Comparison of ENCODE assay signal across 11 mouse cellular contexts in the genomic region with DNA sequence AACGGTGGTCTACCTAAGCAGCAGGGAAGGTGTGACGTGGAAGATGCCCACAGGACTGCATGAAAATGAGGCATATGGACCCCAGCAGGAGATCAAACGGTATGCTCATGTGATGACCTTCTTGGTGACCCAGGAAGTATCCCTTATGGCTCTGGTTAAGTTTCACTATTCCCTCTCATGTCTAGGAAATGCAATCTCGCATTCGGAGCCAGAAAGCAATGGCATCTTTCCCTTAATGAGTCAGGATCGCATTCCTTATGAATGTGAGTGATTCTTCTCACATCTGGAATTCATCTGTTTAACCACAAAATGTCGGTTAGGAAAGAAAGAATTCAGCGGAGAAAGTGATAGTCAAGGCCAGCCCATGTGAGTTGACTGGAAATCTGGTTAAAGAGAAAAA.
DNase-seq lines count a peak whose midpoint lies in the region; ATAC-seq lines count a peak whose summit lies in the region.
"Had no signal": no experiment of that assay in that cellular context is flagged by ENCODE, and none has a peak within 500 bp of the region (broad histone marks: within the 10 kb centered on the region; RNA-seq: fewer than 3 reads in every experiment).

No protein-coding gene starts in this region.

- no peaks in the 10 kb centered on the region for H3K9me3 ChIP-seq in heart, embryonic 12.5 days (replicated peaks)
- H3K9me3 ChIP-seq in limb, embryonic 11.5 days (ENCODE audit: control insufficient read depth, low read length): no peaks in the 10 kb centered on the region

- no peaks in the 10 kb centered on the region for H3K36me3 ChIP-seq in heart, embryonic 12.5 days
- no peaks in the 10 kb centered on the region for H3K36me3 ChIP-seq in limb, embryonic 11.5 days (ENCODE audit: control insufficient read depth, insufficient read depth, low read length)

- no peak overlapping the region for H3K4me3 ChIP-seq in heart, embryonic 12.5 days
- H3K4me3 ChIP-seq in limb, embryonic 11.5 days (ENCODE audit: low read depth, low read length): no peak overlapping the region
- H3K4me3 ChIP-seq: megakaryocyte, embryonic 14.5 days had no signal

- intact Hi-C loops in left cerebral cortex, postnatal 36 days (cut with DNase I): no loop called here

- no peak overlapping the region for H3K27ac ChIP-seq in heart, embryonic 12.5 days (ENCODE audit: poor library complexity, severe bottlenecking)
- H3K27ac ChIP-seq in limb, embryonic 11.5 days (replicated peaks; ENCODE audit: low read depth, low read length): 0 out of 2 replicates have a peak overlapping the region, but pooled peaks have one; percentile 2

- DNase-seq in heart, adult 18-20 months: peak; percentile 10 to 13
- DNase-seq in NIH3T3 (ENCODE audit: low read depth): peak; percentile 97
- DNase-seq in fibroblast of lung, adult 2 months (ENCODE audit: low read depth): peak; percentile 94
- no peak for DNase-seq in limb, embryonic 11.5 days (ENCODE audit: low spot score)
- DNase-seq in left cerebral cortex, postnatal 36 days (ENCODE audit: low spot score in 2 of 2): no peak
- no peak for DNase-seq in layer of hippocampus, adult 11-12 months (ENCODE audit: low spot score)
- DNase-seq in MN1 (ENCODE audit: low spot score): no peak
- DNase-seq: adrenal gland, postnatal 10 days; kidney, postnatal 36 days had no signal

- H3K9ac ChIP-seq in heart, embryonic 12.5 days: no peak overlapping the region
- H3K9ac ChIP-seq in limb, embryonic 11.5 days (ENCODE audit: low read length): no peak overlapping the region

- no peaks in the 10 kb centered on the region for H3K4me1 ChIP-seq in heart, embryonic 12.5 days (replicated peaks)
- peaks cover 10% of the 10 kb centered on the region for H3K4me1 ChIP-seq in limb, embryonic 11.5 days (ENCODE audit: control insufficient read depth, insufficient read depth, low read length)
- H3K4me1 ChIP-seq: megakaryocyte, embryonic 14.5 days had no signal

- no peak for ATAC-seq in heart, embryonic 12.5 days (ENCODE audit: insufficient number of reproducible peaks, low FRiP score)
- no peak for ATAC-seq in limb, embryonic 11.5 days (ENCODE audit: insufficient number of reproducible peaks, low FRiP score, low TSS enrichment, low read depth)

- H3K27me3 ChIP-seq in heart, embryonic 12.5 days (replicated peaks): no peaks in the 10 kb centered on the region
- H3K27me3 ChIP-seq in limb, embryonic 11.5 days (ENCODE audit: control insufficient read depth, insufficient read depth, low read length): no peaks in the 10 kb centered on the region
- H3K27me3 ChIP-seq: megakaryocyte, embryonic 14.5 days had no signal

- WGBS in heart, embryonic 12.5 days: 73% methylated on average over 8 of the region's 8 CpGs
- 22% methylated on average over 8 of the region's 8 CpGs for WGBS in limb, embryonic 11.5 days

- no peak overlapping the region for H3K4me2 ChIP-seq in heart, embryonic 12.5 days
- H3K4me2 ChIP-seq in limb, embryonic 11.5 days (ENCODE audit: low read depth, severe bottlenecking): no peak overlapping the region

Comparison
In these comparisons a context has a peak if more than half of its experiments do, and no peak if none do; other contexts are left out.
1. DNase-seq: peak in heart, adult 18-20 months (2 of 2), NIH3T3 (single experiment) and fibroblast of lung, adult 2 months (single experiment); none in limb, embryonic 11.5 days (single experiment), left cerebral cortex, postnatal 36 days (0 of 2), layer of hippocampus, adult 11-12 months (single experiment) and MN1 (single experiment).